Mouse (Mus musculus) lung, adult 18-20 months (tissue): ENCODE data around the gene Meis2.

ENCODE experiments used
- DNase-seq, 2 experiments: peaks; one replicate each; pipeline ENCODE4 v3.0.0; 2022; ENCODE audit warnings: mixed read lengths in 2 of 2

Meis2 gene

DNA sequence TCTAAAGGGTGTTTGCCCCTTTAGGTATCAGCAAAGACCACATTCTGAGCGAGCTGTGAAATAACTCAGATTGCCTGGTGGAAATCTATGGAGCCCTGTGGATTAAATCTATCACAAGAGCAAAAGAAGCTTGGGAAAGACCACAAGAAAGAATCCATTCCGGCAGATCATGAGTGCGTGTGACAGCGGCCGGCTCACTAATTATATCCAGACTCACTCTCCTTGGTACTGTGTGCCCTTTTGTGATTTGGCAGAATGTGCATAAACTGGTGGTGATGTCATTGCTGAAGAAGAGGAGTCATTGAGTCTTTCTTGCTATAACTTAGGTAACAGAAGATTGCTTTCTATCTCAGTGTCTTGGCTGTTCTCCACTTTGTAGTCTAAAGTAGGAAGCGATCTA, 172.5 kb downstream of the Meis2 start:
- DNase-seq: no peak

DNA sequence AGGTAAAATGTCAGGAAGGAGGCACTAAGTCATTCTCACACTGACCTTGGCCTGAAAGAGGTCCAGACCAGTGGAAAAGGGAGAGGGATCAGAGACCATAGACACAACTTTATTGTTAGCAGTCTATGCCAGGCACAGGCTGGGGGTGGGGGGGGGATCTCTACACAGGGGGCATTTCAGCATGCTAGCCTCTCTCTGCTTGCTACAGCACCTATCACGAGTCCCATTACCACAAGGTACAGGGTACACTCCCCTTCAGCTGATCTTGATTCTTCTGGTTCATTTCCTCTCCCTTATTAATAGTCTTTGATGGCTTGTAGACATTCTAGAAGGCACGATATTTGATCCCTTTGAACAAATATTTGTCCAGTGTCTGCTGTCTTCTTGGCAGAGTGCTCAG, 174.9 kb downstream of the Meis2 start:
- DNase-seq: no peak

DNA sequence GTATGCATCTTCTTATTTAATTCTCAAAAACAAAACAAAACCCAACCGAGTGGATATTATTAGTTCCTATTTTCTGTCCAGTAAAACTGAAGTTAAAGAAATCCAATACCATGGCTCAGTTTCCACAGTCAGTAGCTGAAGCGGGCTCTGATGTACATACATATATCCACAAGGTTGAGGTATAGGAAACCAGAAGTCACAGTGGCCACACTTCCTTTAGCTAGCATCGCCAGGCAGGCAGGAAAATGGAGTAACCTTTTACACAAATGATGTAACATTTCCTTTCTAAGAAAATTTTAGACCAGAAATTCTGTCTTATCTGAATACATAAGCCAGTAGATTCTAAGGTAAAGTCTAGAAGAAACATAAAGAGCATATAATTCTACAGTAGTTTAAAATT, 175.6 kb downstream of the Meis2 start:
- no peak for DNase-seq

DNA sequence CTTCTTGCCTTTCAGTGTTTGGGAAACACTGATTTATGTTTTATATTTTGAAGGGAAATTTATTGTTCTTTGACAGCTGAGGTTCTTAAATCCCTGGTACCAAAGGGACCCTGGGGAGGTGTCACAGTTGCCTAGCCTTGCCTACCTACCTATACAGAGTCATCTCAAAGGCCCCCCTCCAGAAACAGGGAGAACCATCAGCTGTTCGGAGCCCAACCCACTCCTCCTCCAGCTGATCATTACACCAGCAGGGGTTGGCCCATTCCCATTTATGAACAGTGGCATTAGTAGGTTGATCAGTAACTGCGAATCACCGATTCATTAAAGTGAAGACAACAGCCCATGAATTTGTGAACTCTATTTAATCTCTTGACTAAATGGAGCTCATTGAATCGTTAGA, 176.4 kb downstream of the Meis2 start:
- DNase-seq: no peak

DNA sequence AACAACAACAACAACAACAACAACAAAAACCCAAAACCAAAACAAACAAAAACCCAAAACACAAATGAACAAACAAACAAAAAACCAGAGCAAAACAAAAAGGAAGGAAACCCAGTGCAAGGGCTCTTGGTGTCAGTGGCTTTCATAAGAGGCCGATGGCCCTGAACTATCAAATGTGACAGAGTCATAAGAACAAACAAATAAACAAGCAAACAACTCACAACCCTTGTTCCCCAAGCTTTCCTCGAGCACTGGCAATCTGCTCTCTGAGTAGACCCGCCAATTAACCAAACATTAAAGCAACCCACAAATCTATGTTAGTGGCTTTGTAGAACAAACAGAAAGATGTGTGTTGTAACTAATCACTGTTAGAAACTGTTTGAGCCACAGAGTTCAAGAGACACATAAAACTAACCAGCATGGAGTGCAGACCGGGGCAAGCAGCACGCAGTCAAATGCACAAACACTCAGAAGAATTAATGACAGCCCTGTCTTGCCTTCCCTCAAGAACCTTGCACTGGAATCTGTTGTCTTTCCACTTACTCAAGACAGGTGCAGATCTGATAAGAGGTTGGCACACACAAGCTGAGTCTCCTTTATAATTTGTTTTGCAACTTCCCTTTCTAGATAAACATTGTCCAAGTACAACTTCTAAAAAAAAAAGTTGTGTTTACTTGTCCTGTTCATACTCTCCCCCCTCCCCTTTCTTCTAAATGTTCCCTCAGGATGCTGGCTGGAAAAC, 177.1 kb downstream of the Meis2 start:
- peak in 1 of 2 experiments; percentile 4 for DNase-seq

DNA sequence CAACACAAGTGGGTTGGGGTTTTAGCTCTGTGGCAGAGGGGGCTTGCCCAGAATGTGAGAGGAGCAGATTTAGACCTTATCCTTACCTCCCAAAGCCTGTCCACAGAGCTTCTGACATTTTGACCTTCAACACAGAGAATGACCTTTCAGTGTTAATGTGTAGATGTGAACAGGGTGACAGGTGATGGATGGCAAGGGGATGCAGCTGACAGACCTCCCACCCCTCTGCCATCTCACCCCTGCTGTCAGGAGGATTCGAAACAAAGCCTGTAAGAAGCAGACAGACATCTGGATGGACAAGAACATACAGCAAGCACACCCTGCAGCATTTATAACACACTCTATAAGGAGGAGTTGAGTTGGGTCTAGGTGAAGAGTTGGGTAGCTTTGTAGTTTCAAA, 178.0 kb downstream of the Meis2 start:
- no peak for DNase-seq

DNA sequence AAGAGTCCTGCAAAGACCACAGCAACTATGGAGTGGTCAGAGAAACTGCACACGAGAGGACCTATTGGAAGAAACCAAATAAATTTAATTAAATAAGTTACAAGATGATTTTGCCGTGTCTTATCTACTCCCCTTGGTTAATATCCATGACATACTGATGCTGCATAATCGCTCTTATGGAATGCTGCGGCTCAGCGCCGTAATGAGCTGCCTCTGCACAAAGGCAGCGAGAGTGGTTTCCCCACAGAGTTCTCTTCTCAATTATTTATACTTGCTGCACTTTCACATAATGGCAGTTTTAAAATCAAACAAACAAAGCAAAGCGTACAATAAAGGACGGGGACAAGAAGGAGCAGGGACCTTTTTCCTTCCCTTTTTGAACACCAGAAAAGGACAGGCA, 181.5 kb downstream of the Meis2 start:
- no peak for DNase-seq

DNA sequence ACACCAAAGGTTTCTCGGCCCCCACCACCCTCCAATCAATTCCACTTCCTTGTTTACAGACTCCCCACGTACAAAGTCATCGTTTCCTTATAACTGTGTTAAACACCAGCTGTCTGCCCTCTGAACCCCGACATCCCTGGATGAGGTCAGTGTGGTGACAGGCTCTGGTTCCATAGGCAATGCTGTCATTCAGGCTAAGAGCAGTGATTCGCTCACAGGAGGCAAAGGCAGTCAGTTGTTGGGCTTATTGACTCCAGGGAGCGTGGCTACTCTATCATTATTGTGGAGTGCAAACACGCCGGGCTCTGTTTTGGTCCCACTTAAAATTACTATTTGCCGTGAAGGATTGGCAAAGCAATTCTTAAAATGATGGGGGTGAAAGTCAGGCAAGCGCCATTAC, 182.1 kb downstream of the Meis2 start:
- DNase-seq: no peak

DNA sequence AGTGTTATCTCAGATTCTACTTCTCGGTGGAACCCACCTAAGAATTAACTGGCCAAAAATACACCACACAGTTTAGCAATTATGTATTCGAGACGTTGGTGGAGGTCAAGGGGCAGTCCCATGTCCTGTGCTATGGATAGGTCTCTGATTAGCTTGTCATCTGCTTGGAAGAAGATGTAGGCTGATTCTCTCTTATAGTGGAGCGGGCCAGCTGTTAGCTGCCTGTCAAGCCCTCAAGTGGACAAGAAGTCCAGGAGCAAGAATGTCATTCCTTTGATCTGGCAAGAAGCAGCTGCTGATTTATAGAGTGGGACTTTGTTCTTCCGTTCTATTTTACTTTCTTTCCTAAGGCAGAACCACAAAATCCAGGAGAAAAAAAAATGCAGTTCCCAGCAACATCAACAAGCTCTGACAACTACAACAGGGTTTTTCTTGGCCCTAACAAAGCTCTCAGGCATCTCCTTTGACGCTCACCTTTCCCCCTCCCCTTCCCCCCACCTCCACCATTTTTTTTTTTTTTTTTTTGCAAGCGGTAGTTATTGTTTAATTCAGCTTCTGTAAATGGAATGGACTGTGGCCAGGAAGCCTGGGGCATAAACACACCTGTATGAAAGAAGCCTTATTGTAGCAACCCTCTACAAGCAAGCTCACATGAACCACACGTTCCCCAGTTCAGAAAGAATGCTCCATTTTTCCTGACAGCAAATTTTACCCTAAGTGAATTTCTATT, 189.7 kb downstream of the Meis2 start:
- no peak for DNase-seq

DNA sequence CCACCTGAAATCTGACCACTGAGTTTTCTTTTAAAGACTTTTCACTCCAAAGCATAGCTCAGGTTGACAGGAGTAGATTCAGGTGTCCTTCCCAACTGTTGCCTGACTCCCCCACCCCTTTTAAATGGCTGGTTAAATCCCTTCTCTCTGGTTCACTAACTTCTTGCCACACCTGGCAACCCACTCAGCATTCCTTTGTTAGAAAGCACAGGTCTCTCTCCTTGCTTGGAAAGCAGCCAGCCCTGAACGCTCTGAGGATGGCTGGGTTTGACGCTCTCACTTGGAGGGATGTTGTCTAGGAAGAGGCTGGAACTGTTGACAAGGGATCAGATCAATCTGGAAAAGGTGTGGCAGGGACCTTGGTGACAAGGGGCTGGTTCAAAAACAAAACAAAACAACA, 192.8 kb downstream of the Meis2 start:
- DNase-seq: no peak

DNA sequence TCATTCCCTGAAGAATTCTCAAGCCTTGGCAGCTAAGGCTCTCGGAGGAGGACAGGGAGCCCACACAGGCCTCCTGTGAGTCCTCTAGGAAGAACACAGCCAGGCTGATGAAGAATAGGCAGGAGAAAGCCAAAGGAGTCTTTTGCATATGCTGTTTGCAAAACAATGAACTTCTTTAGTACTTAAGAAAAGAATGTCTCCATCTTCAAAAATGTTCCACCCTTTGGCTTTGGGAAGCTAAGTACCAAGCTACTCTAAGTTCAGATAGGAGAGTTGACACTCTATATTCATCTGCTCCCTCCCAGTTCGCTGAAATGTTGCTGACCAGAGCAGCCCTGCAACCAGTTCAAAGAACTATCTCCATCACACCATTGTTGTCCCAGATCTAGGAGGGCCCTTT, 195.7 kb downstream of the Meis2 start:
- no peak for DNase-seq

DNA sequence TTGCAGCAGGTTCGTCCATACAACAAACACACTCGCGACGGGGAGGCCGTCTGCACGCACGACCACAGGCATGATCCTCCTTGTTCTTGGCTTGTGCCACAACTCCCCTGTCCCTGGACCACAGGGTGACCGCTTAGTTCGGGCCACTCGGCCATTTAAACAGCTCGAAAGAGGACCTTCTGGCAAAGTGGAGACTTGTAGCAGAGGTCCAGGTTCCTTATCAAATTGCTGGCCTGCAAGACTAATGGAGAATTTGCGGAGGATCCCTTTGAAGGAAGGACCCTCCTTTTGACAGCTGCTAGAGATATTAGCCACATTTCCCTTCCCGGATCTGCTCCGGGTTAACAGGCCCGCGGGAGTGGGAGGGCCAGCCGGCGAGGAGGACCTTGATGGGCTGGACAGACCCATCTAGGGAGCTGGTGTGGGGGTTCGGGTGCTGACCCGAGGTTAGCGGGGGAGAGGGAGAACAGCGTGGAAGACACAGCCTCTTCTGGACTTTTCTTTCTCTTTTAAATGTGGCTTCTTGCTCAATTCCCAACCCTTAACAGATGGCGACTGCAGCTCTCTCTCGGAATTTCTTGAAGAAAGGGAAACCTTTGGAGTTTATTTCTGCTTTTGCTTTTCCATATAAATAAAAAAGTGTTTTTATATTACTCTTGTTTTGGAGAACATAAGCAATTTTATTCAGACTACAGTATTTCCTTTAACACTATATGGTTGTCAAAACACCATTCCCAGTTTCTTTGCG, 204.9 kb downstream of the Meis2 start:
- DNase-seq: no peak

DNA sequence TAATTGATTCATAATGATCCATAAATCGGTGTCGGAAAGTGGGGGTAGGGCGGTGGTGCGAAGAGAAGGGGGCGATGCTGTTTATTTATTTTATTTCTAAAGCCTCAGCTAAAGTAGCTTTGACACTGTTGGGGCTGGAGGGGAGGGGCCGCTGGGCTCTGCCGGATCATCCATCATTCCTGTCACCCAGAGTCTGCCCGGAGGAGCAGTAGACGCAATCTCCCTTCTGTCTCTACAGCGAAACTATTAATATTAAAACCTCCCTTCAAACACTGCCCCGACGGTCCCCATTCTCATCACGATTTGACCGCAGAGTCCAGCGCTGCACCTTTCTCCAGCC, 205.5 kb downstream of the Meis2 start:
- DNase-seq: peak in 1 of 2 experiments; percentile 13

DNA sequence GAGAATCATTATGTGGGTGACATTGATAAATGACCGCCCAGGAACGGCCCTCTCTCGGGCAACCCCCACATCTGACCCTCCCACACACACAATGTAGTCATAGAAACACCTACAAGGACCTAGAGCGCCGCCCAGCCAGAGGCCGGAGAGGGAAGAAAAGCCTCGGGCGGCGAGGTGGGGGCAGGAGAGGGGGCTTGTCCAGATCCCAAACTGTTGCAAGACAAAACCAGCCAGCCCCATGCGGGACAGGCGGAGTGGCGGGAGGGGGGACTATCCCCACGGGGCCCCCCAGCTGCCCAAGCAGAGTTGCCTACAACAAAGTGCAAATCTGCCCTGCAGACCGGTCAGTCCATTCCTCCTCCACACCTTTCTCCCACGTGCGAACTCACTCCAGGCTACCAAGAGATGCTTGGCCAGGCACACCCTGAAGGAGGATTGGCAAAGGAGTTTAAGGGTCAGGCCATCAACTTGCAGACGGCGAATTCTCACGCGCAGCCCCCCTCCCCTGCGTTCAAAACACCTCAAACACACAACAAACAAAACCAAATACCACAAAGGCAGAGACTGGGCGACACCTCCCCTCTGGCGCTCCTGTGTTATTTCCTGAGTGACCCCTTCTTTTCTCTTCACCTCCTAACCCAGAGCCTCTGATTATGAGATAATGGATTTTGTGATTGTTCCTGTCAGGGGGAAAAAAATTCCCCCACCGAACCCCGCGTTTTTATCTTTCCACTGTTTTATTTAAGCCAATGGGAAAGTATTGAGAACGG, 206.1 kb downstream of the Meis2 start:
- no peak for DNase-seq

DNA sequence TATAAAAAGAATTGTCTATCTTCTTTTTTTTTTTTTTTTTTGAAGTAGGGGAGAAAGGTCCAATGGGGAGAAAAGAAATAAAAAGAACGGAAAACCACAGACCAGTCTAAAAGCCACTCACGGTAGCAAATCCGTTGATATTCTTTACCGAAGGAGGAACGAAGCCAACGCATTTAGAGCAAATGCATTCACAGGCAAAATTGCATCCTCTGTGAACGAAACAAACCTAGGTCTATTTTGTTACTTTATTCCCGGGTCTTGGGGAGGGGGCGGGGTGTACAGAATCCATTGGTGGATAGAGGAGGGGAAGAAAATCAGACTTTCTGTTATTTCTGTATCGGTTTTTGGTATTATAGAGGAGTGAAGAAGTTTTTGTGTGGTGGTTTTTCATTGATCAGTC, 206.7 kb downstream of the Meis2 start:
- DNase-seq: no peak

DNA sequence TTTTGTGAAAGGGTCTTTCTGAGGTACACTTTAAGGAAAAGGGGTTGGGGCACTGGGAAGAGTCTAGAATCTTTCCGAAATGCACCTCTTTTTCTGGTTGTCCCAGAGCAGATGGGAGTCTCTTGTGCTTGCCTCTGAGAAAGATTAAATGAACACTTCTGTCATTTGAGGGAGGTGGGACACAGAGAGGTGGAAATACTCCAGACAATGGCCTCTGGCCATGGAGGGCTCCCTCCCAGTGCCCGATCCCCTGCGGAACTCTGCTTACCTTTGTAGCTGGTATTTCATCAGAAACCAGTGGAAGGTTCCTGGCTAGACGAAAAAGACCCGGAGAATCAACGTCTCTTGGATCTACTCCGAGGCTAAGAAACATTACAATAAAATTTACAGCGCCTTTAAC, 207.4 kb downstream of the Meis2 start:
- no peak for DNase-seq

DNA sequence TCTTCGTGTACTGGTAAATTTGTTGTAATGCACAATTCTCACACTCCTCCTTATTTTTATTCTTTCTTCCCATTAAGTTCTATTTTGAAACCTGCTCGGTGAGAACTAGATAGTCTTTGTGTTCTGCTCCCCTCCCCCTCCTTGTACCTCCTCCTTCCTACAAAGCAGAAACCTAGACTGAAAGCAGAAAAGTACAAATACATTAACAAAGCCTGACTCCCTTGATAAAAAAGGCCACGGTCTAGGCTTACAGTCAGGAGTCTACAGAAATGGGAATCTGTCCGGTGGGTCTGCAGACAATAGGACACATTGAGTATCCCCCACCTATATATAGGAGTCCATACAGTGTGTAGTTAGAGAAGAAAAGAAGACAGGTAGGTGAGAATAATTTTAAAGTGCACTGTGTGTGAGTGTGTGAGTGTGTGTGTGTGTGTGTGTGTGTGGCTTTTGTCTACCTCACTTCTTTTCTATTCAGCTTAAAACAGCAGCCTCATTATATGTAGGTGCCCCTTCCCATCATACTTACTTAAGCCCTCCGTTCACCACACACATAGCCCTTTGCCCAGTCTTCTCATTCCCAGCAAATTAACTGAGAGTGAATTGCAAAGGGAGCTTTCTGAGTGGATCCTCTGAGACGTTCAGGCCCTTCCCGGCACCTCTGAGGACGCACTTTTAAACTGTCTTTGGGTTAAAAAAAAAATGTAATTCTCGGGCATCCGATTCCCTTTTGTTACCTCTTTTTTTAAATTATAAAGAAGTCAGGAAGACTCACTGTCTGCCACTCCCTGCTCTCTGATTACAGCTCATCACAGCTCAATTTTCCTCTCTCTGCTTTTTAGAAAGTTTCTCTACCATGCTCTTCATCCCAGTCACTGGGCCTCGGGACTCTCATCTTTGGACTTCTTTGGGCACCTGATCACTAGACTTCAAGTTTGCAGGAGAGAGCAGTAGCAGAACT, 208.2 kb downstream of the Meis2 start:
- DNase-seq: no peak

DNA sequence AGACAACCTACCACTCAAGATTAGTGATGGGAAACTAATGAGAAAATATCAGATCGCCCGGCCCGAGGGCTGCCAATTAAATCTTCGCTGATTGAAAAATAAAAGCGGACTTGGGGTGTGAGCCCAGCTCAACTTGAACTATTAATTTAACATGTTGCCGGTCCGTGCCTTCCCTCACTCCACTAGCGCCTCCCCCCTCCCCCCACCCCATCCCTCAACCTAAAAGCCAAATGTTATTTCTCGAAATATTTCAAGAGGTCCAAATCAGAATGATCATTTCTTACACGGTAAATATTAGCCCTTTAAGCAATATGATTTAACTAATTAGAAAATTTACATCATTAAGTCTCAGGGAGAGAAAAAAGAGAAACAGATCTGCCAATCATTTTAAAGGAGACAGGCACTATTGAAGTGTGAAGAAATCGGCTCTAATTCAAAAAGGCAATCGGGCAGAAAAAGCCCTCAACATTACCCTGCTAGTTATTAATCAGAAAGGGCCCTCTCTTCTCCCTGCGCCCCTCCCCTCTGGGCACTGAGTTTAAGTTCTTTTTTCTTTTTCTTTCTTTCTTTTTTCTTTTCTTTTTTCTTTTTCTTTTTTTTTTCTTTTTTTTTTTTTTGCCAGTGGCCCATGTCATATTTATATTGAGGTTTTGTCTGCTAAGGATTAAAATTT, 209.1 kb downstream of the Meis2 start:
- no peak for DNase-seq

DNA sequence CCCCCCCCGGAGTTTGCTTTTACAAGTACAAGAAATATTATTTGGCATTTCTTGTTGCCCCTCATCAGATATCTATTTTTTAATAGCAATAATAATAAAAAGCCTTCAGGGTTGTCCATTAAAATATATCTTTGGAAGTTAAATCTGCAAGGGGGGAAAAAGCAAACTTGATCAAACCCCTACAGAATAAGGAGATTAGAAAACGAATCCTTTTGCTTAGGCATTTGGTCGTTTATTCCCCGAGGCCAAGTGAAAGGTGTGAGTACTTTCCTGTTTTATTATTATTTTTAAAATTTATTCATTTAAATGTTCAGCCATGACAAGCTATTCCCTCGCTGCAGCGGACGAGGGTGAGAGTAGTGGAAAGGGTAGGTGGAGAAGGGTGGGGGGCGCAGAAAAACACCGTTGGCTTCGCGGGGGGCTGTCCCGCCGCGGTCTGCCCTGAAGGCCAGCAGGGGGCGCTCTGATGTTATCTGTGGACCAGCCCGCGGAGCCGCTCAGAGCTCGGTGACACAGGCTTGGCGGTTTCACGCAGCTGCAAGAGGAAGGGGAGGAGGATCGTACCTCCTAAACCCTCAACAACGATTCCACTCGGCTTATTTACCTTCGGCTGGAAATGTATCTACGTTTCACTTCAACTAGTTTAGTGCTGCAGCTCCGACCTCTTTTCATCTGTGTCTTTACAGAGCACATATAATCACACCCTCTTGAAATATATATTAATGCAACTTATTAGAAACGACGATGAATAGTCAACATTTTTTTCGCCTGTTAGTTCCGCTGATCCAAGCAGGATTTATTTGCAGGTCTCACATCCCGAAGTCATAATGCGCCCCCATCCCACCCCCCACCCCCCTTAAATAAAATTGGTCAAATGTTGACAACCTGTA, 209.9 kb downstream of the Meis2 start:
- peak; percentile 71 to 80 for DNase-seq

DNA sequence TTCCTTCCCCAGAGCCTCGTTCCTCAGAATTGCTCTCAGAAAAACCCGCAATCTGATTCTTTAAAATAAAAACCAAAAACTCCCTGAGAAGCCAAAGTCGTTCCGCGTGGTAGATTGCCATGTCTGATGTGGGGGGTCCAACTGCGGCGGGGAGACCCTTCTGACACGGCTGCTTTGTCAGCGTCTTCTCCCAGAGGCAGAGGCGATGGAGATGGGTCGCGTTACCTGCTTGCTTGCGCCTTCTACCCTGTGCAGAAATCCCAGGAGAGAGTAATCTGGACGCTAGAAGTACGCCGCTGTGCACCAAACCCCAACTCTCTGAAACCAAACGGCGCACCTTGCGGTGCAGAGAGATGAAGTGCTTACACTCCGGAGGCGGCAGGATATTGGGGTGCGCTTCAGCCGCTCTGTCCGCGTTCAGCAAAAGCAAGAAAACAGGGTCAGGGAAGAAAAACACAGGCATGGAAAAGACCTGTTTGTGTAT, 210.8 kb downstream of the Meis2 start:
- no peak for DNase-seq
